ENCODE assay signal across 11 mouse cellular contexts in genomic region chr1:63129273-63129672, GRCm38 (mm10). TPM values are rescaled to one million over a fixed set of nuclear protein-coding genes. Genes with fewer than 3 reads are reported as not detected.
DNase-seq lines count a peak whose midpoint lies in the region; ATAC-seq and TF ChIP-seq lines count a peak whose summit lies in the region.
"Had no signal": no experiment of that assay in that cellular context is flagged by ENCODE, and none has a peak within 500 bp of the region (broad histone marks: within the 10 kb centered on the region; RNA-seq: fewer than 3 reads in every experiment).

No protein-coding gene starts in this region.

- H3K36me3 ChIP-seq in heart, postnatal 0 days (replicated peaks; ENCODE audit: control insufficient read depth, insufficient read depth, low read length), result peaks cover 10% of the 10 kb centered on the region
- H3K36me3 ChIP-seq in thymus, adult 2 months (ENCODE audit: control insufficient read depth, insufficient read depth, low read length), result no peaks in the 10 kb centered on the region
- peaks cover 10% of the 10 kb centered on the region; the same call in 1 of the 2 replicates for H3K36me3 ChIP-seq in liver, embryonic 11.5 days (ENCODE audit: control insufficient read depth, insufficient read depth, low read length)
- H3K36me3 ChIP-seq in stomach, postnatal 0 days (ENCODE audit: control insufficient read depth, insufficient read depth, low read length), result no peaks in the 10 kb centered on the region

- H3K4me3 ChIP-seq in heart, postnatal 0 days (ENCODE audit: low read depth, low read length), result no peak overlapping the region
- H3K4me3 ChIP-seq in thymus, adult 2 months (ENCODE audit: control insufficient read depth, insufficient read depth, low read length), result no peak overlapping the region
- 0 out of 2 replicates have a peak overlapping the region, but pooled peaks have one; percentile 33 for H3K4me3 ChIP-seq in liver, embryonic 11.5 days (ENCODE audit: low read depth, low read length)
- no peak overlapping the region for H3K4me3 ChIP-seq in stomach, postnatal 0 days (ENCODE audit: low read depth, low read length)

- no peak for TF ChIP-seq EP300 in heart, postnatal 0 days (IDR thresholded peaks at IDR 0.05; ENCODE audit: low read depth)
- TF ChIP-seq EP300 in stomach, postnatal 0 days (optimal IDR thresholded peaks at IDR 0.05), result no peak

- H3K9me3 ChIP-seq in heart, postnatal 0 days (replicated peaks; ENCODE audit: control insufficient read depth, low read length), result no peaks in the 10 kb centered on the region
- H3K9me3 ChIP-seq in liver, embryonic 11.5 days (ENCODE audit: control insufficient read depth, low read length), result no peaks in the 10 kb centered on the region
- 0 out of 2 replicates have a peak, but pooled peaks cover 3% of the 10 kb centered on the region for H3K9me3 ChIP-seq in stomach, postnatal 0 days (ENCODE audit: control insufficient read depth, low read length)

- H3K9ac ChIP-seq in heart, postnatal 0 days (replicated peaks; ENCODE audit: low read depth, low read length), result no peak overlapping the region
- no peak overlapping the region for H3K9ac ChIP-seq in liver, embryonic 11.5 days (ENCODE audit: low read depth, low read length)
- no peak overlapping the region for H3K9ac ChIP-seq in stomach, postnatal 0 days (ENCODE audit: low read length)

- no peak overlapping the region for H3K27ac ChIP-seq in heart, postnatal 0 days (ENCODE audit: low read depth)
- H3K27ac ChIP-seq in thymus, adult 2 months (ENCODE audit: control insufficient read depth, insufficient read depth, low read length), result no peak overlapping the region
- no peak overlapping the region for H3K27ac ChIP-seq in liver, embryonic 11.5 days (ENCODE audit: low read depth, low read length)
- H3K27ac ChIP-seq in stomach, postnatal 0 days (replicated peaks), result peak overlapping the region; percentile 30; the same call in 1 of the 2 replicates

- no peak for TF ChIP-seq POLR2A in thymus, adult 2 months (IDR thresholded peaks at IDR 0.05; ENCODE audit: control insufficient read depth, extremely low read depth, insufficient read depth, low read length, poor library complexity)

- no peaks in the 10 kb centered on the region for H3K27me3 ChIP-seq in heart, postnatal 0 days (ENCODE audit: control insufficient read depth, insufficient read depth, low read length)
- H3K27me3 ChIP-seq in thymus, adult 2 months (ENCODE audit: control insufficient read depth, insufficient read depth, low read length), result no peaks in the 10 kb centered on the region
- H3K27me3 ChIP-seq in liver, embryonic 11.5 days (replicated peaks; ENCODE audit: control insufficient read depth, insufficient read depth, low read length), result no peaks in the 10 kb centered on the region
- no peaks in the 10 kb centered on the region for H3K27me3 ChIP-seq in stomach, postnatal 0 days (ENCODE audit: control insufficient read depth, insufficient read depth, low read length)

- intact Hi-C loops in heart, postnatal 14 days (cut with DNase I), result no loop called here

- no peak for DNase-seq in heart, postnatal 0 days (ENCODE audit: low spot score)
- DNase-seq in heart, postnatal 14 days, result no peak
- peak; percentile 13 for DNase-seq in thymus, postnatal 0 days (ENCODE audit: low spot score)
- DNase-seq in thymus, adult 2 months, result no peak
- no peak for DNase-seq in liver, embryonic 11.5 days (ENCODE audit: low spot score)
- no peak for DNase-seq in stomach, postnatal 0 days (ENCODE audit: low spot score)
- DNase-seq in thymus, adult 18-20 months, result no peak
- DNase-seq in cerebellum, adult 8-10 months, result no peak
- DNase-seq: adrenal gland, postnatal 25 days; lung, postnatal 10 days; thymus, postnatal 4 days had no signal

- H3K4me1 ChIP-seq in heart, postnatal 0 days (ENCODE audit: control insufficient read depth, insufficient read depth), result 0 out of 2 replicates have a peak, but pooled peaks cover 8% of the 10 kb centered on the region
- peaks cover 6% of the 10 kb centered on the region for H3K4me1 ChIP-seq in thymus, adult 2 months (replicated peaks; ENCODE audit: control insufficient read depth, insufficient read depth, low read length)
- H3K4me1 ChIP-seq in liver, embryonic 11.5 days (replicated peaks; ENCODE audit: control insufficient read depth, insufficient read depth, low read length), result peaks cover 11% of the 10 kb centered on the region
- H3K4me1 ChIP-seq in stomach, postnatal 0 days (replicated peaks; ENCODE audit: control insufficient read depth, insufficient read depth), result peaks cover 3% of the 10 kb centered on the region; the same call in 1 of the 2 replicates

- TF ChIP-seq CTCF in heart, postnatal 0 days (IDR thresholded peaks at IDR 0.05; ENCODE audit: low read depth), result no peak
- no peak for TF ChIP-seq CTCF in thymus, adult 2 months (IDR thresholded peaks at IDR 0.05; ENCODE audit: borderline replicate concordance, control insufficient read depth, extremely low read depth, insufficient read depth, low read length, poor library complexity)
- TF ChIP-seq CTCF in stomach, postnatal 0 days (IDR thresholded peaks at IDR 0.05; ENCODE audit: low read depth), result no peak

- WGBS in heart, postnatal 0 days, result 70% methylated on average over 3 of the region's 3 CpGs
- 3% methylated on average over 3 of the region's 3 CpGs for WGBS in thymus, adult 2 months
- WGBS in liver, embryonic 11.5 days, result 77% methylated on average over 3 of the region's 3 CpGs
- 37% methylated on average over 3 of the region's 3 CpGs for WGBS in stomach, postnatal 0 days

- ATAC-seq in heart, postnatal 0 days (ENCODE audit: insufficient read depth, low read depth), result no peak
- ATAC-seq in liver, embryonic 11.5 days (replicated peaks; ENCODE audit: low FRiP score), result no peak
- ATAC-seq in stomach, postnatal 0 days (ENCODE audit: low FRiP score, low TSS enrichment), result peak; percentile 44; the same call in 1 of the 2 replicates

- H3K4me2 ChIP-seq in heart, postnatal 0 days (ENCODE audit: low read depth, low read length), result peak overlapping the region; percentile 69
- H3K4me2 ChIP-seq in liver, embryonic 11.5 days, result peak overlapping the region; percentile 76
- H3K4me2 ChIP-seq in stomach, postnatal 0 days (replicated peaks; ENCODE audit: low read depth), result no peak overlapping the region

RNA-seq across cellular contexts. Expression of gene Ino80d, which starts 14.8 kb away (rescaled TPM):
- total RNA-seq in heart, postnatal 0 days (2014; rRNA removed; ENCODE audit: low replicate concordance), result 7.3 and 8.3 TPM in 2 replicates
- polyA plus RNA-seq in heart, postnatal 0 days (2015; fragmentation: Nextera tagmentation; extraction: Ambion mirVana), result 5.8 TPM in 2 replicates
- 10 to 100 TPM; 24.4 to 25.3 TPM for total RNA-seq in heart, postnatal 14 days (2021)
- polyA plus RNA-seq in thymus, postnatal 0 days (2015; fragmentation: Nextera tagmentation; extraction: Ambion mirVana), result 7.0 and 9.2 TPM in 2 replicates
- polyA plus RNA-seq in thymus, adult 2 months (2012; rRNA removed), result 40.4 and 48.5 TPM in 2 replicates
- polyA plus RNA-seq in liver, embryonic 11.5 days (2014; fragmentation: Nextera tagmentation; extraction: Ambion mirVana), result 8.5 and 10.6 TPM in 2 replicates
- 4.3 and 5.9 TPM in 2 replicates for polyA plus RNA-seq in stomach, postnatal 0 days (2015; fragmentation: Nextera tagmentation; extraction: Ambion mirVana)

RNA-seq across cellular contexts. Expression of gene Eef1b2, which starts 47.4 kb away (rescaled TPM):
- 291 and 359 TPM in 2 replicates for total RNA-seq in heart, postnatal 0 days (2014; rRNA removed; ENCODE audit: low replicate concordance)
- polyA plus RNA-seq in heart, postnatal 0 days (2015; fragmentation: Nextera tagmentation; extraction: Ambion mirVana), result 227 and 235 TPM in 2 replicates
- total RNA-seq in heart, postnatal 14 days (2021), result 100 to 1,000 TPM; 353 to 397 TPM
- 640 and 651 TPM in 2 replicates for polyA plus RNA-seq in thymus, postnatal 0 days (2015; fragmentation: Nextera tagmentation; extraction: Ambion mirVana)
- 602 and 607 TPM in 2 replicates for polyA plus RNA-seq in thymus, adult 2 months (2012; rRNA removed)
- 694 and 775 TPM in 2 replicates for polyA plus RNA-seq in liver, embryonic 11.5 days (2014; fragmentation: Nextera tagmentation; extraction: Ambion mirVana)
- 427 and 438 TPM in 2 replicates for polyA plus RNA-seq in stomach, postnatal 0 days (2015; fragmentation: Nextera tagmentation; extraction: Ambion mirVana)

RNA-seq across cellular contexts. Expression of gene Ndufs1, which starts 47.4 kb away (rescaled TPM):
- 359 and 491 TPM in 2 replicates for total RNA-seq in heart, postnatal 0 days (2014; rRNA removed; ENCODE audit: low replicate concordance)
- 561 and 591 TPM in 2 replicates for polyA plus RNA-seq in heart, postnatal 0 days (2015; fragmentation: Nextera tagmentation; extraction: Ambion mirVana)
- 100 to 1,000 TPM; 776 to 791 TPM for total RNA-seq in heart, postnatal 14 days (2021)
- 102 and 108 TPM in 2 replicates for polyA plus RNA-seq in thymus, postnatal 0 days (2015; fragmentation: Nextera tagmentation; extraction: Ambion mirVana)
- polyA plus RNA-seq in thymus, adult 2 months (2012; rRNA removed), result 36.2 and 51.5 TPM in 2 replicates
- polyA plus RNA-seq in liver, embryonic 11.5 days (2014; fragmentation: Nextera tagmentation; extraction: Ambion mirVana), result 184 and 197 TPM in 2 replicates
- 86.5 and 90.7 TPM in 2 replicates for polyA plus RNA-seq in stomach, postnatal 0 days (2015; fragmentation: Nextera tagmentation; extraction: Ambion mirVana)
